Comparison of ENCODE assay signal across 19 mouse cellular contexts in genomic region chr17:27078499-27078898, GRCm38 (mm10).
"Had no signal": no experiment of that assay in that cellular context is flagged by ENCODE, and none has a peak within 500 bp of the region (broad histone marks: within the 10 kb centered on the region; RNA-seq: fewer than 3 reads in every experiment).

No protein-coding gene starts in this region.

- H3K27me3 ChIP-seq: neural tube, embryonic 13.5 days; neural tube, embryonic 15.5 days; stomach, embryonic 15.5 days had no signal

- H3K9ac ChIP-seq: lung, embryonic 14.5 days; midbrain, embryonic 12.5 days; neural tube, embryonic 13.5 days; neural tube, embryonic 15.5 days; stomach, embryonic 15.5 days had no signal

- H3K4me1 ChIP-seq: midbrain, embryonic 12.5 days; neural tube, embryonic 15.5 days had no signal

- H3K36me3 ChIP-seq: midbrain, embryonic 10.5 days; midbrain, embryonic 12.5 days; neural tube, embryonic 13.5 days; neural tube, embryonic 15.5 days had no signal

- H3K9me3 ChIP-seq: midbrain, embryonic 12.5 days; neural tube, embryonic 15.5 days; stomach, embryonic 15.5 days had no signal

- H3K27ac ChIP-seq: midbrain, embryonic 10.5 days; midbrain, embryonic 12.5 days; neural tube, embryonic 13.5 days; neural tube, embryonic 15.5 days; stomach, embryonic 15.5 days; stomach, postnatal 0 days had no signal

- H3K4me3 ChIP-seq: midbrain, embryonic 10.5 days; midbrain, embryonic 12.5 days; myocyte; neural tube, embryonic 13.5 days; neural tube, embryonic 15.5 days; stomach, embryonic 15.5 days had no signal

- DNase-seq: lung, adult 18-20 months; lung, embryonic 14.5 days; lung, postnatal 10 days; lung, postnatal 4 days; midbrain, embryonic 14.5 days; retina, postnatal 1 day; right cerebral cortex, adult 18-20 months; right cerebral cortex, postnatal 25 days; right cerebral cortex, postnatal 4 days; spleen, adult 18-20 months; thymus, adult 2 months; thymus, postnatal 25 days had no signal
